8 mouse cellular contexts compared by ENCODE assay signal in genomic region chr7:63937236-63938065, GRCm38 (mm10). TPM values are rescaled to one million over a fixed set of nuclear protein-coding genes. Genes with fewer than 3 reads are reported as not detected.
A peak's percentile ranks its signal among the peaks of the same experiment; 100 is the strongest.
DNase-seq lines count a peak whose midpoint lies in the region; ATAC-seq and TF ChIP-seq lines count a peak whose summit lies in the region.

No protein-coding gene starts in this region.

- peak overlapping the region; percentile 92 for H3K27ac ChIP-seq in forebrain, postnatal 0 days (ENCODE audit: low read depth, low read length)
- peak overlapping the region; percentile 88 for H3K27ac ChIP-seq in hindbrain, embryonic 12.5 days

- intact Hi-C loops in left cerebral cortex, postnatal 36 days (cut with DNase I): loop anchor here (1.0 to 5.0 kb wide), 6 partner anchors 41 to 217 kb away; no protein-coding TSS in a partner anchor

- H3K4me2 ChIP-seq in forebrain, postnatal 0 days (ENCODE audit: low read depth): peak overlapping the region; percentile 99
- peak overlapping the region; percentile 90 for H3K4me2 ChIP-seq in hindbrain, embryonic 12.5 days (replicated peaks)

- H3K36me3 ChIP-seq in forebrain, postnatal 0 days (ENCODE audit: insufficient read depth): no peaks in the 10 kb centered on the region
- no peaks in the 10 kb centered on the region for H3K36me3 ChIP-seq in hindbrain, embryonic 12.5 days

- H3K4me1 ChIP-seq in forebrain, postnatal 0 days (ENCODE audit: insufficient read depth): peaks cover 28% of the 10 kb centered on the region
- peaks cover 29% of the 10 kb centered on the region for H3K4me1 ChIP-seq in hindbrain, embryonic 12.5 days

- H3K9ac ChIP-seq in forebrain, postnatal 0 days: peak overlapping the region; percentile 91
- H3K9ac ChIP-seq in hindbrain, embryonic 12.5 days: peak overlapping the region; percentile 90

- CTCF ChIA-PET in Patski (lab: Charles Lee): interaction anchor here (1.2 kb wide), 2 partner anchors 12 to 19 kb away, joined by 4 read pairs; no protein-coding TSS in a partner anchor

- POLR2A ChIA-PET in Patski (lab: Charles Lee): interaction anchor here (0.6 to 1.4 kb wide), 7 partner anchors 14 to 132 kb away, joined by 3 to 6 read pairs (median 4); no protein-coding TSS in a partner anchor

- in situ Hi-C loops in Patski (cut with MboI; ENCODE audit: low pct_unique_long_range_greater_than_20kb): no loop called here

- no peaks in the 10 kb centered on the region for H3K9me3 ChIP-seq in forebrain, postnatal 0 days (ENCODE audit: low read length)
- no peaks in the 10 kb centered on the region for H3K9me3 ChIP-seq in hindbrain, embryonic 12.5 days (replicated peaks)

- WGBS in forebrain, postnatal 0 days: 1% methylated on average over 77 of the region's 88 CpGs
- 1% methylated on average over 77 of the region's 88 CpGs for WGBS in hindbrain, embryonic 12.5 days

- ATAC-seq in Patski: peak; percentile 54
- no peak for ATAC-seq in forebrain, postnatal 0 days
- peak; percentile 6 for ATAC-seq in hindbrain, embryonic 12.5 days (ENCODE audit: low FRiP score)

- no peaks in the 10 kb centered on the region for H3K27me3 ChIP-seq in Patski
- H3K27me3 ChIP-seq in forebrain, postnatal 0 days (ENCODE audit: insufficient read depth, low read length): no peaks in the 10 kb centered on the region
- H3K27me3 ChIP-seq in hindbrain, embryonic 12.5 days: no peaks in the 10 kb centered on the region

- TF ChIP-seq CTCF in Patski (IDR thresholded peaks at IDR 0.05): no peak
- peak; percentile 30 for TF ChIP-seq CTCF in forebrain, postnatal 0 days (IDR thresholded peaks at IDR 0.05; ENCODE audit: low read depth)

- DNase-seq in Patski (ENCODE audit: low read depth, low spot score) (no peak), MN1 (ENCODE audit: low spot score) (no peak)
- DNase-seq in cerebellum, adult 18-20 months: peak; percentile 74 to 91
- peak; percentile 69 for DNase-seq in forebrain, postnatal 0 days
- peak; percentile 68 to 77 for DNase-seq in left cerebral cortex, postnatal 36 days (ENCODE audit: low spot score in 2 of 2)
- peak; percentile 82 for DNase-seq in mesoderm, embryonic 11.5 days (ENCODE audit: low read depth, low spot score)
- peak; percentile 85 for DNase-seq in skeletal muscle tissue, adult 2 months (ENCODE audit: low read depth, low spot score)

- peak overlapping the region; percentile 93 for H3K4me3 ChIP-seq in forebrain, postnatal 0 days (ENCODE audit: low read depth, low read length)
- H3K4me3 ChIP-seq in hindbrain, embryonic 12.5 days: peak overlapping the region; percentile 68

RNA-seq across cellular contexts. Expression of gene Klf13, which starts 1.3 kb away (rescaled TPM):
- polyA plus RNA-seq in Patski (2021): 20.0 TPM
- total RNA-seq in forebrain, postnatal 0 days (2014; rRNA removed): 25.5 and 32.0 TPM in 2 replicates
- 24.8 and 32.0 TPM in 2 replicates for polyA plus RNA-seq in forebrain, postnatal 0 days (2015; fragmentation: Nextera tagmentation; extraction: Ambion mirVana)
- 28.1 and 30.1 TPM in 2 replicates for polyA plus RNA-seq in hindbrain, embryonic 12.5 days (2016; fragmentation: Nextera tagmentation; extraction: Ambion mirVana)
- total RNA-seq in left cerebral cortex, postnatal 36 days (2021): 100 to 1,000 TPM; 168 to 175 TPM

RNA-seq across cellular contexts. Expression of gene E030018B13Rik, which starts 20.8 kb away (rescaled TPM):
- polyA plus RNA-seq in Patski (2021): not detected
- total RNA-seq in forebrain, postnatal 0 days (2014; rRNA removed): not detected in 2 replicates
- polyA plus RNA-seq in forebrain, postnatal 0 days (2015; fragmentation: Nextera tagmentation; extraction: Ambion mirVana): not detected in 2 replicates
- polyA plus RNA-seq in hindbrain, embryonic 12.5 days (2016; fragmentation: Nextera tagmentation; extraction: Ambion mirVana): 0.21 TPM in 1 of 2 replicates, not detected in the other
- total RNA-seq in left cerebral cortex, postnatal 36 days (2021): not detected

Comparison
In these comparisons a context has a peak if more than half of its experiments do, and no peak if none do; other contexts are left out.
1. DNase-seq: peak in cerebellum, adult 18-20 months (2 of 2), forebrain, postnatal 0 days (single experiment), left cerebral cortex, postnatal 36 days (2 of 2), mesoderm, embryonic 11.5 days (single experiment) and skeletal muscle tissue, adult 2 months (single experiment); none in Patski (single experiment) and MN1 (single experiment).